Mouse (Mus musculus) thymus, adult 2 months (tissue): ENCODE data around the gene Hbb-y.
"Not testable (repeated sequence)": the region's sequence is repeated elsewhere in the genome, so short reads cannot be mapped to it uniquely, and the experiment has no call there.

Experiments used
- CTCF ChIP-seq: fragments of 200-500 bp; IDR thresholded peaks from 2 replicates; pipeline ENCODE4 v1.5.1; 2012; ENCODE audit warnings: mild to moderate bottlenecking, control low read depth, low read length, moderate library complexity, borderline replicate concordance; ENCODE audit not compliant: control insufficient read depth, poor library complexity, insufficient read depth; ENCODE audit errors: extremely low read depth
- POLR2A ChIP-seq: fragments of 200-500 bp; IDR thresholded peaks from 2 replicates; pipeline ENCODE4 v1.6.1; 2012; ENCODE audit warnings: mild to moderate bottlenecking, low read length, control low read depth, moderate library complexity; ENCODE audit not compliant: control insufficient read depth, poor library complexity, insufficient read depth; ENCODE audit errors: extremely low read depth

- TF ChIP-seq POLR2A, CTCF: not testable (repeated sequence)
Measured at GRCm38 (mm10) chr7:103815085-103815484, 37.9 kb downstream of the Hbb-y start.
